Mouse (Mus musculus): ENCODE data around the gene Qsox1.

GRCm38 (mm10) chr1:155758711-155759110 lies 54.0 kb downstream of the Qsox1 start:
- TF ChIP-seq CTCF (IDR thresholded peaks at IDR 0.05; ENCODE audit: control insufficient read depth, insufficient read depth, insufficient replicate concordance, low read depth, low read length) = no peak
- TF ChIP-seq POLR2A (IDR thresholded peaks at IDR 0.05; ENCODE audit: control insufficient read depth, low read depth, low read length) = no peak

All from testis, adult 2 months (tissue).